Mouse (Mus musculus): ENCODE measurements around the gene Cacna1e. TPM values are rescaled to one million over a fixed set of nuclear protein-coding genes. Genes with fewer than 3 reads are reported as not detected.

The Cacna1e gene
- 100 to 1,000 TPM; 164 to 184 TPM for total RNA-seq (2021)
- long read RNA-seq, experiment 1, partial matches to known transcripts = 2 of 7 reads
- long read RNA-seq, experiment 1, other reads (novel, unspliced or antisense) = 5 of 7 reads
- long read RNA-seq, experiment 2, partial matches to known transcripts = 3 of 11 reads
- long read RNA-seq, experiment 2, other reads (novel, unspliced or antisense) = 8 of 11 reads

GRCm38 (mm10) chr1:154884275-154885206 is at the start of gene Cacna1e:
Gene Cacna1e (minus strand): TSS chr1:154884501.
- DNase-seq (ENCODE audit: low spot score in 2 of 2) = peak in 1 of 2 experiments; percentile 43

GRCm38 (mm10) chr1:154918406-154918805 is 34.1 kb upstream of the Cacna1e start:
- no peak for DNase-seq (ENCODE audit: low spot score in 2 of 2)

GRCm38 (mm10) chr1:154917438-154917837 is 33.1 kb upstream of the Cacna1e start:
- no peak for DNase-seq (ENCODE audit: low spot score in 2 of 2)

- no peak for DNase-seq (ENCODE audit: low spot score in 2 of 2)
Measured at GRCm38 (mm10) chr1:154909554-154909953, 25.3 kb upstream of the Cacna1e start.

- DNase-seq (ENCODE audit: low spot score in 2 of 2) = no peak
Measured at GRCm38 (mm10) chr1:154897390-154897789, 13.1 kb upstream of the Cacna1e start.

GRCm38 (mm10) chr1:154890244-154890643 is 5.9 kb upstream of the Cacna1e start:
- no peak for DNase-seq (ENCODE audit: low spot score in 2 of 2)

- peak; percentile 26 to 65 for DNase-seq (ENCODE audit: low spot score in 2 of 2)
Measured at GRCm38 (mm10) chr1:154888495-154888894, 4.2 kb upstream of the Cacna1e start.

- DNase-seq (ENCODE audit: low spot score in 2 of 2) = peak in 1 of 2 experiments; percentile 20
Measured at GRCm38 (mm10) chr1:154888018-154888417, 3.7 kb upstream of the Cacna1e start.

GRCm38 (mm10) chr1:154887546-154887945 is 3.2 kb upstream of the Cacna1e start:
- DNase-seq (ENCODE audit: low spot score in 2 of 2) = no peak

- no peak for DNase-seq (ENCODE audit: low spot score in 2 of 2)
Measured at GRCm38 (mm10) chr1:154886611-154887010, 2.3 kb upstream of the Cacna1e start.

GRCm38 (mm10) chr1:154885207-154885548 is 877 bp upstream of the Cacna1e start:
- DNase-seq (ENCODE audit: low spot score in 2 of 2) = no peak

GRCm38 (mm10) chr1:154883596-154884191 is 607 bp downstream of the Cacna1e start:
- DNase-seq (ENCODE audit: low spot score in 2 of 2) = no peak

- no peak for DNase-seq (ENCODE audit: low spot score in 2 of 2)
Measured at GRCm38 (mm10) chr1:154865981-154866380, 18.3 kb downstream of the Cacna1e start.

- no peak for DNase-seq (ENCODE audit: low spot score in 2 of 2)
Measured at GRCm38 (mm10) chr1:154861416-154861815, 22.9 kb downstream of the Cacna1e start.

GRCm38 (mm10) chr1:154854564-154854963 is 29.7 kb downstream of the Cacna1e start:
- DNase-seq (ENCODE audit: low spot score in 2 of 2) = no peak

- no peak for DNase-seq (ENCODE audit: low spot score in 2 of 2)
Measured at GRCm38 (mm10) chr1:154850515-154851287, 33.6 kb downstream of the Cacna1e start.

GRCm38 (mm10) chr1:154848683-154849579 is 35.4 kb downstream of the Cacna1e start:
- DNase-seq (ENCODE audit: low spot score in 2 of 2) = no peak

- no peak for DNase-seq (ENCODE audit: low spot score in 2 of 2)
Measured at GRCm38 (mm10) chr1:154846900-154847299, 37.4 kb downstream of the Cacna1e start.

- peak in 1 of 2 experiments; percentile 33 for DNase-seq (ENCODE audit: low spot score in 2 of 2)
Measured at GRCm38 (mm10) chr1:154843427-154843826, 40.9 kb downstream of the Cacna1e start.

GRCm38 (mm10) chr1:154842336-154842735 is 42.0 kb downstream of the Cacna1e start:
- no peak for DNase-seq (ENCODE audit: low spot score in 2 of 2)

All from layer of hippocampus, postnatal 14 days (tissue).